26 mouse cellular contexts compared by ENCODE assay signal in genomic region chr2:6056518-6056917, GRCm38 (mm10).
"Had no signal": no experiment of that assay in that cellular context is flagged by ENCODE, and none has a peak within 500 bp of the region (broad histone marks: within the 10 kb centered on the region; RNA-seq: fewer than 3 reads in every experiment).

No protein-coding gene starts in this region.

- H3K27ac ChIP-seq: gastrocnemius, adult 2 months; heart, embryonic 10.5 days; hindbrain, embryonic 13.5 days; hindbrain, embryonic 15.5 days; hindbrain, postnatal 0 days; kidney, embryonic 15.5 days; kidney, postnatal 0 days; limb, embryonic 13.5 days; limb, embryonic 15.5 days; liver, embryonic 14.5 days had no signal

- H3K9ac ChIP-seq: heart, embryonic 12.5 days; hindbrain, embryonic 13.5 days; hindbrain, embryonic 15.5 days; kidney, embryonic 15.5 days; limb, embryonic 13.5 days; limb, embryonic 15.5 days; liver, embryonic 14.5 days had no signal

- ATAC-seq: hindbrain, postnatal 0 days; intestine, embryonic 16.5 days had no signal

- H3K27me3 ChIP-seq: heart, embryonic 12.5 days; hindbrain, embryonic 13.5 days; hindbrain, embryonic 15.5 days; kidney, embryonic 15.5 days; limb, embryonic 13.5 days; limb, embryonic 15.5 days had no signal

- H3K4me3 ChIP-seq: gastrocnemius, adult 2 months; heart, embryonic 10.5 days; heart, embryonic 12.5 days; hindbrain, embryonic 13.5 days; hindbrain, embryonic 15.5 days; kidney, embryonic 15.5 days; limb, embryonic 13.5 days; limb, embryonic 15.5 days had no signal

- H3K9me3 ChIP-seq: heart, embryonic 10.5 days; heart, embryonic 12.5 days; hindbrain, embryonic 13.5 days; hindbrain, embryonic 15.5 days; kidney, embryonic 15.5 days; limb, embryonic 13.5 days; limb, embryonic 15.5 days had no signal

- H3K4me2 ChIP-seq: heart, embryonic 12.5 days; hindbrain, embryonic 13.5 days; hindbrain, embryonic 15.5 days; kidney, embryonic 15.5 days; limb, embryonic 13.5 days; limb, embryonic 15.5 days; liver, embryonic 11.5 days had no signal

- H3K4me1 ChIP-seq: heart, embryonic 10.5 days; heart, embryonic 12.5 days; hindbrain, embryonic 13.5 days; hindbrain, embryonic 15.5 days; kidney, embryonic 15.5 days; limb, embryonic 13.5 days; limb, embryonic 15.5 days had no signal

- DNase-seq: gastrocnemius, adult 2 months; gastrocnemius, postnatal 10 days; gastrocnemius, postnatal 25 days; heart, adult 18-20 months; heart, postnatal 10 days; heart, postnatal 36 days; kidney, adult 11 months; kidney, adult 2 months; kidney, adult 9 months; kidney, postnatal 14 days; kidney, postnatal 36 days; layer of hippocampus, adult 9-11 months; layer of hippocampus, postnatal 36 days; left cerebral cortex, postnatal 4 days had no signal
